Mouse (Mus musculus) retina, postnatal 1 day (tissue): ENCODE results near the gene Bmpr1a.
A peak's percentile ranks its signal among the peaks of the same experiment; 100 is the strongest.

ENCODE experiments used
- DNase-seq: peaks from one replicate; pipeline ENCODE4 v3.0.0-alpha.2; 2012

Gene Bmpr1a

GRCm38 (mm10) chr14:34504377-34504776 lies 1.2 kb upstream of the Bmpr1a start:
- no peak for DNase-seq

GRCm38 (mm10) chr14:34503759-34504158 lies 618 bp upstream of the Bmpr1a start:
- DNase-seq = no peak

- peak; percentile 94 for DNase-seq
Measured at GRCm38 (mm10) chr14:34502475-34503324, 441 bp downstream of the Bmpr1a start.

DNA sequence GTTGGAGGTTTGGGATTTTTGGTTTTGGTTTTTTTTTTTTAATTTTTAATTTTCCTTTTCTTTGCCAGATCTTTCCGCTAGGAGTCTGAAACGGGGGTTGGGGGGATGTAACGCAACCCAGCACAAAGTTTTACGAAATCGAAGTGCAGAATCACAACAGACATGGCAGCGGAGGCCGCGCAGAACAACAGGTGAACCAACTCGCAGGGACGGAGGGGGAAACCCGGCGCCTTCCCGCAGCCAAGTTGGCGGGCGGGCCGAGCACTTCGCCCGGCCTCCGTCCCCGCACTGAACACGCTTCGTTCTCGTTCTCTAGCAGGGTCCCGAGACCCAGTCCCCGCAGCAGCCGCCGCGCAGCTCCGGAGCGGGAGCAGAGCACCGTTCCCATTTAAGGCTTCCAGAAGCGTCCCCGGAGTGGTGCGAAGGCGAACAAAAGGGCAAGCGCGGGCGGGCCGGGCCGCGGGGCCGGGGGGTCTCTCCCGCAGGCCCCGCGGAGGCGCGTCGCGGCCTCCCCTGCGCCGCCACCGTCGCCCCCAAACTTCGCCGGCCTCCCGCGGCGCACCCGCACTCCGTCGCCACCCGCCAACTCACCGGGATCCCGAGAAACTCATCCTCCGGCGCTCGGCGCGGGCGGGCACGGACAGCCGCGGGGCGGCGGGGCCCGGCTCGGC lies 1.2 kb downstream of the Bmpr1a start:
- DNase-seq = peak; percentile 69

DNA sequence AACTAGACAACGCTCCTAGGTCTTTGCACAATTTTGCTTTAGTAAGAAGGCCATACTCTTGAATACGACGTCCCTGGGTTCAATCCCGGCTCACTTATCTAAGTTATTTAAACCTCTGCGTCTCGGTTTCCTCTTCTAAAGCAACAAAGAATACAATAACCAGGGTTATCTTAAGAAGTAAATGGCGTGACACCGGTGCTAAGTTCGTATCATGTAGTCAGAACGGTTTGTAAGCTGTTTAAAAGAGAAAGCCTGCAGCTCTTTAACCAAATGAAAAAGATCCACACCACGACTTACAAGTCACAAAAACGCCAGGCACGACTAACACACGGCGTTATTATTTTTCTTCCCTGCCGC lies 1.7 kb downstream of the Bmpr1a start:
- no peak for DNase-seq

GRCm38 (mm10) chr14:34500309-34500708 lies 2.8 kb downstream of the Bmpr1a start:
- peak; percentile 42 for DNase-seq

GRCm38 (mm10) chr14:34499664-34500063 lies 3.5 kb downstream of the Bmpr1a start:
- DNase-seq = no peak

- no peak for DNase-seq
Measured at GRCm38 (mm10) chr14:34497346-34497745, 5.8 kb downstream of the Bmpr1a start.

- no peak for DNase-seq
Measured at GRCm38 (mm10) chr14:34493682-34494081, 9.5 kb downstream of the Bmpr1a start.

DNA sequence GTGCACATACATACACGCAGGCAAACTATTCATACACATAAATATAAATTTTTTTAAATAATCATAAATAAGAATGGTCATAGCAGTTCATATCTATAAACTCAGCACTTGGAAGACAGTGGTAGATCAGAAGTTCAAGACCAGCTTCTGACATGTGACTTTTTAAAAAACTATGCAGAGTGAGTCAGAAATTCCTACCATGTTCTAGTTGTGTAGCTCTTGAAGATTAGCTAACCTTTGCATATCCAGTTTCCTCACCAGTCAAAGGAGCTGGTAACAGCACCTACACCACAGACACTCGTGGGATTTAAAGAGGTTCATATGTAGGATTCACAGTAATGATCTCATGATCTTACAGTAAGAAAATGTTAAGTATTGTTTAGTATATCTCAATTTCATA lies 10.5 kb downstream of the Bmpr1a start:
- no peak for DNase-seq

DNA sequence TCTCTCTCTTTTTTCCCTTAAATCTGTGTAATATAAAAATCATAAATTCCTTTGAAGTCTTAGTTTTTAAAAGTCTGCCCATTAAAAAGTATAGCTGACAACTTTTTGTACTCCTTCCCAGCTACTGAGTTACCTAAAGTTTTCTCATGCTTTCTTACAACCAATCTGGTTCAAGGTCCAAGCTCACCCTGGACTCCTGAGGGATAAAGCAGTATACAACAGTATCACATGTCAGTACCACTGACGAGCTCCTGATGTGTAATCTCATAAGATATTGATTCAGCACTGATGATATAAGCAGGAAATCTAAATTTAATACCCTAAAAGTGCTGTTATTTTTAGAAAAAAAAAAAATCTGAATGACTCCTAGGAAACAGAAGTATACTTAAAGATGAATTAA lies 12.2 kb downstream of the Bmpr1a start:
- no peak for DNase-seq

DNA sequence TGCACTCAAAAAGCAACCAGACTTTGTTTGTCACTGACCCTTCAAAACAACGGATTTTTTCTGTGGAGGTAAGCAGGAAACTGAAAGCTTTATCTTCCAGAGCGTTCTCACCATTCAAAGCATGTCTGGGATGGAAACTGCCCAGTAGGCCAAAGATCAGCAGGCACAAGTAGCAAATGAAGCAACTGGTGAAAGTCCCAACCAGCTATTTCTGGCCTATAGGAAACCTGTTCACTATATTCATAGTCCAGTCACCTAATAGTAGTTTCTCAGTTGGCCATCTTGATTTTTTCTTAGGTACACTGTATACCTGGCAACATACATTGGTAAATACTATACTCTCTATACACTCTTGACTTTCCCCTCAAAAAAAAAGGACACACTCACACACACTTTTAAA lies 13.2 kb downstream of the Bmpr1a start:
- no peak for DNase-seq

DNA sequence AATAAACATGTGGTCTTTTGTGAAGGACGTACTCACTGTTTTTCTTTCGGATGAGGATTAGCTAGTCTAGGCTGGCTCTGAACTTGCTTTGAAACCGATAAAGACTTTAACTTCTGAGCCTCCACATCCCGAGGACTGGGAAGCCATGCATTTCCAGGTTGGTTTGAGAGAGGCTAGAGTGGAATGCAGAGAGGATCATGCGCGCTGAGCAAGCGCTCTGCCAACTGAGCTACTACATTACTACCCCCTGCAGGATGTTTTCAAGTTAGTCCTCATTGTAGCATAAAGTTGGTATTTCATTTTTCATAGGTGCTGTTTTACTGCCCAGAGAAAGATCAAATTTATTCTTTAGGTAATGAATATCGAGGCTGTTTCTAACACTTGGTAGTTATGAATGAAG lies 17.0 kb downstream of the Bmpr1a start:
- no peak for DNase-seq

DNA sequence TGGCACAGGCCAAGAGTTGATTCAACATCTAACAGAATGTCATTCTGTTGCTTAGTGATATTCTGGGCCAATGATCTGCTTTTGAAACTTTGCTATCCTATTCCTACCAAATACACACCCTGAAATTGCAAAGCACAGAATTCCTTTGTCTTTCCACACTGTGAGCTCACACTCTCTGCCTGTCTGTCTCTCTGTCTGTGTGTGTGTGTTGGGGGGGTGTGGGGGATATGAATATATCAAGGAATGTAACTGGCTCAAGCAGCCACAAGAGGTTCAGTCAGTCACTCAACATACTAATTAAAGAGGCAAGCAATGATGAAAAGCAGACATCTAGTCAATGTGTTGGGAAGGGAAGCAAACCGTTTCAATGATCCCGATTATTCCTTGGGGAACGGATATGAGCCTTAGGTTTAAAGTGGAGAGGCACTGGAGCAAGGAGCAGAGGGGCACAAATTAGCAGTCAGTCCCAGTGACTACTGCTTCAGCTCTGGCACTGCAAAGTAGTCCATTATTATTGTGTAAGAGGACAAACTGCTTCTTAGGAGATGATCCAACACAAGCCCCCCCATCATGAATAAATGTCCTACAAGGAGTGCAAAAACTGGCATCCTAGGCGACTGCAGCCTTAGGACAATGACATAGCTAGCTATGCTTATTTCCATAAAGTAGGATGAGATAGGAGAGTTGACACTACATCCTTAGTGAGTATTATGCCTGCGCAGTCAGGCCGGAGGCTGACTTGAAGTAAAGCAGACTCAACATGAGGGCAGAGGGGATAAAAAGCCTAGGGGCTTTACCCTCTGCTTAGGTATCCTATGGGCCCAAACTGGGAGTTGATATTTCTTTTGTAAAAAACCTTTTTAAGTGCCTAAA lies 19.4 kb downstream of the Bmpr1a start:
- DNase-seq = no peak

DNA sequence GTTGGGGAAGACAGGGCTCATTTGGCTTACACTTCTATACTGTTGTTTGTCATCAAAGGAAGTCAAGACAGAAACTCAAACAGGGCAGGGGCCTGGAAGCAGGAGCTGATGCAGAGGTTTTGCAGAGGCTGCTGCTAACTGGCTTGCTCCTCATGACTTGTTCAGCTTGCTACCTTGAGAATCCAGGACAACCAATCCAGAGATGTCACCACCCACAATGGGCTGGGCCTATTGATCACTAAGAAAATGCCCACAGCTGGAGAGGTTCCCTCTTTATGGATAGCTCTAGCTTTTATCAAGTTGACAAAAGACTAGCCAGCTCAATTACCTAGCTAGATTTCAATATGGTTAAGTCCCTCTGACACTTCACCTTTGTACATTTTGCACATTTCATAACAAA lies 31.6 kb downstream of the Bmpr1a start:
- DNase-seq = no peak

DNA sequence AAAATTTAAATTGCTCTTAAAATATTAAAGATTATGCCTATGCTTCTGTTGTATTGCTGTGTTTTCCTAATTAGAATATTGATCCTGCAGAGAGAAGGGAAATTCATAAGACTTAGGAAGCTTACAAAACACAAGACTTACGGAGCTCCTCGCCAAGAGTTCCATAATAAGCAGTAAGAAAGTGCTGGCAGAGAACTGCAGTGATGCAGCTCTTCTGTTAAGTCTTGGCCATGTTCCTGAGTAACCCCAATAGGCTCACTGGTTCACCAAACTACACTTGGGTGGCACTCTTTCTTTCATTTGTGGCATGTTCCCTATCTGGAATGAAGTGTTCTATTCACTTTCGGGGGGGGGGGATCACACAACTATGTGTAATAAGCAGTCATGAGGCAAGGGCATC lies 36.9 kb downstream of the Bmpr1a start:
- DNase-seq = no peak

- DNase-seq = no peak
Measured at GRCm38 (mm10) chr14:34459386-34459785, 43.8 kb downstream of the Bmpr1a start.

DNA sequence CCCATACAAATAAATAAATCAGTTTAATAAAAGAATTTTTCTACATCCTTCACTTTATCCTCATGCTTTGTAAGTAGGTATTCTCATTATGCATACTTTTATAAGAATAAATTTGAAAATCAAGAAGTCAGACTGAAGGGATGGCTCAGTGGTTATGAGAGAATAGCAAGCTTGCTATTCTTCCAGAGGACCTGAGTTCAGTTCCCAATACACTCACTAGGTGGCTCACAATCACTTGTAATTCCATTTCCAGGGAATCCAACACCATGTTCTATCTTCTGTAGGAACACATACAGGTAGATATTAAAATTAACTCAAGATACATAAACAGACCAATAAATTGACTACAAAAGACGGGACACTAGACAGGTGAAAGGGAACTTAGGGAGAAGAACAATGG lies 44.3 kb downstream of the Bmpr1a start:
- DNase-seq = peak; percentile 68

DNA sequence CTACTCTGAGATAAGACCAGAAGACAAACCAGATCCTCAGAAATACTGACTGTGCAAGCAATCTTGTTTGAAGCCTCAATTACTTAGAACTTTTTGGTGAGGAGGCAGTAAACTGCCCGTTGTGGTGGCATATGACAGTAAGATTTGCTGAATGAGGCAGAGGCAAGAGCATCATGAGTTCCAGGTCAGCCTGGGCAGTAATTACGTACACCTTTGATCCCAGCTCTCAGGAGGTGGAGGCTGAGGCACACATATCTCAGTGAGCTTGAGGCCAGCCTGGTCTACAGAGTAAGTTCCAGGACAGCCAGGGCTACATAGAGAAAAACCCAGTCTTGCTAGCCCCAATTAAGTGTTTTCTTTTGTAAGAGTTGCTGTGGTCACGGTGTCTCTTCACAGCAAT lies 48.9 kb downstream of the Bmpr1a start:
- no peak for DNase-seq

DNA sequence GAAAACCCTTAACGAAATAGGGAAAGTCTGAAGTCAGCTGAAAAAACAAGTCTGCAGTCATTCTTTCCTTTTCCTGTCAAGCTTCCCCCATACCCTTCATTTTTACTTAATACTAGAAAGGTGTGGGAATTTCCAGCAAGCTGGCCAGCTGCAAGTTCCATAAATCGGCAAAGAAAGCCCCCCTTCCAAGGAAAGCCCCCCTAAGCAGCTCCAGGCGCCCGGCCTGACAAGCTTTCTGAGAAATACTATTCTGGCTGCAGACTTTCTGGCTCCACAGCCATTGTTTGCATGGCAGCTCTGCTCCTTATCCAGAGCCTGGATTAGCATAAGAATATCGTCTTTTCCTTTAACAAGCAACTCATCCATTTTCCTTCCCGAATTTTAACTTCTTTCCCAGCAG lies 49.5 kb downstream of the Bmpr1a start:
- DNase-seq = no peak

DNA sequence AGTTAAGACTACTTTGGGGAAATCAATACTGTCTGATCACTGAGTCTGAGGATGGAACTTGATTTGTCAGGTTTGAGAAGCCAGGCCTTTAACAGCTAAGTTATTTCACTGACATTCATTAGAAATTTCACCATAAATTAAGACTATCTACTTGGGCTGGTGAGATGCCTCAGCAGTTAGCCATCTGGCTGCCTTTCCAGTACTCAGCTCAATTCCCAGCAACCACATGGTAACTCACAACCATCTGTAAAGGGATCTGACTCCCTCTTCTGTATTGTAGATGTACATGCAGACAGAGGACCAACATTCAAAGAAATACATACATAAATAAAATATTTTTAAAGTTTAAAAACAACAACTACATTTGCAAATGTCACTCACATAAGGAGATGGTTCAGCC lies 51.3 kb downstream of the Bmpr1a start:
- DNase-seq = no peak

DNA sequence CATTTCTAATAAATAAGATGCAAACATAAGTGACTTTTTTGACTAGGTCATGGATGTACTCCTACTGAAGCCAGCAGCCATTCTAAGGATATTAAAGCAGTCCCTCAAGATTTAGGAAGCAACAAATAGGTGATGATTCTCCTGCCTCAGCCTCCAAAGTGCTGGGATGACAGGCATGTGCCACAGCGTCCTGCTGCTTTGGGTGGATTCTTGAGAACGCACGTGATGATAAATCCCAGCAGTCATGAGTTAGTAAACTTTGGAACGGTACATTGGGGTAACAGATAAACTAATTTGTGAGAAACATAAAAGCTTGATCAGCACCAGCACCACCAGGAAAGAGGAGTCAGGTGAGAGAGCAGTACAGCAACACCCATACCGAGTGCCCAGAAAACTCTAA lies 52.7 kb downstream of the Bmpr1a start:
- DNase-seq = no peak

GRCm38 (mm10) chr14:34449807-34450206 lies 53.3 kb downstream of the Bmpr1a start:
- DNase-seq = no peak

DNA sequence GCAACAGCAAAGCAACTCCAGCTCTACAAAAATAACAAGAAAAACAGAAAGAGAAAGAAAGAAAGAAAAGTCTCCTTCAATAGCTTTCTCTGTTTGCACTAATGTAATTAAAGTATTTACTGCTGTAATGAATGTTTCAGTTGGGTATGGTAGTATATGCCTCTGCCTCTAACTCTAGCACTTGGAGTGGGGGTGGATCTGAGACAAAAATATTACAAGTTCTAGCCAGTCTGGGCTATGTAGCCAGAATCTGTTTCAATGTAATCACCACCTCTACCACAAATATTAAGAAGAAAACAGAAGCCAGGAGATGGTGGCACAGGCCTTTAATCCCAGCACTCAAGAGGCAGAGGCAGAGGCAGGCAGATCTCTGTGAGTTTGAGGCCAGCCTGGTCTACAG lies 54.7 kb downstream of the Bmpr1a start:
- no peak for DNase-seq
